Mouse (Mus musculus) midbrain, embryonic 10.5 days (tissue): ENCODE results near the gene Pllp. TPM values are rescaled to one million over a fixed set of nuclear protein-coding genes. Genes with fewer than 3 reads are reported as not detected.

Source experiments
- DNase-seq: peaks from one replicate; pipeline ENCODE4 v3.0.0-alpha.2; 2017; ENCODE audit warnings: low spot score
- H3K27ac ChIP-seq: fragments of 300-500 bp; sonication (generic); replicated peaks from 2 replicates; pipeline ENCODE4 v1.5.1; 2016; ENCODE audit warnings: mild to moderate bottlenecking
- H3K27me3 ChIP-seq: fragments of 300-500 bp; sonication (generic); 2 replicates; pipeline ENCODE4 v1.6.1; 2016; ENCODE audit warnings: low read depth, mild to moderate bottlenecking; ENCODE audit not compliant: poor library complexity, severe bottlenecking
- H3K36me3 ChIP-seq: fragments of 300-500 bp; sonication (generic); 2 replicates; pipeline ENCODE4 v1.6.1; 2016; ENCODE audit warnings: mild to moderate bottlenecking, moderate library complexity
- H3K4me1 ChIP-seq: fragments of 300-500 bp; sonication (generic); 2 replicates; pipeline ENCODE4 v1.6.1; 2016
- H3K4me3 ChIP-seq: fragments of 300-500 bp; sonication (generic); 2 replicates; pipeline ENCODE4 v1.5.1; 2016; ENCODE audit warnings: mild to moderate bottlenecking, moderate library complexity
- H3K9me3 ChIP-seq: fragments of 300-500 bp; sonication (generic); replicated peaks from 2 replicates; pipeline ENCODE4 v1.6.1; 2016; ENCODE audit warnings: mild to moderate bottlenecking
- WGBS: fragments of 180-500 bp; shearing (Covaris S2); methylation state at CpG from one replicate; pipeline ENCODE4 v1.1.7; 2016; 5-methylcytosine and 5-hydroxymethylcytosine counted together
- polyA plus RNA-seq: library from polyadenylated mRNA; unstranded; fragments of >200 nt; fragmentation: Nextera tagmentation; extraction: Ambion mirVana; gene quantifications from 2 replicates; pipeline ENCODE4 v1.2.1, GENCODE M21; 2016

Pllp gene
- 0.34 and 0.36 TPM in 2 replicates for polyA plus RNA-seq

DNA sequence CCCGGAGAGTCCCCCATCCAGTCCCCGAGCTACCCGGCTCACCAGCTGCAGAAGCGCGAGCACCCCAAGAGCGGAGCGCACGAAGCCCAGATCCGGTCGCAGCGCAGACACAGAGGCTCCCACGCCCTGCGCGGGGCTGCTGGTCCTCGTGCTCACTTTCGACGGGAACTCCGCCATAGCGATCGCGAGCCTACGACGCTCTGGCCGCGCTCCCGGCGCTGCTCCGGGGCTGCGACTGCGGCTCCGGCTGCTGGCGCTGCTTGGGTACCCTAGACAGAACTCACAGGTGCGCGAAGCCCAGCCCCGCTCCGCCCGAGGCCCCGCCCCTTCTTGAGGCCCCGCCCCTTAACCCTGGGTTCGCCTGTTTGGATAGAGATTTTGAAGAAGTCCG is at the start of gene Pllp:
TSS of gene Pllp (minus strand) at position 285 of the 391 bp plus-strand sequence.
- peak within 1 kb of the TSS; percentile 57 for H3K4me3 ChIP-seq
- H3K27ac ChIP-seq = peak within 1 kb of the TSS; percentile 46; the same call in 1 of the 2 replicates
- WGBS = under 1% methylated on average over 41 of the region's 41 CpGs
- H3K4me1 ChIP-seq = peaks cover 25% of the 10 kb centered on the region
- peaks cover 78% of the 10 kb centered on the region for H3K27me3 ChIP-seq
- peak; percentile 47 for DNase-seq
- H3K9me3 ChIP-seq = no peaks in the 10 kb centered on the region
- no peaks in the 10 kb centered on the region for H3K36me3 ChIP-seq

DNA sequence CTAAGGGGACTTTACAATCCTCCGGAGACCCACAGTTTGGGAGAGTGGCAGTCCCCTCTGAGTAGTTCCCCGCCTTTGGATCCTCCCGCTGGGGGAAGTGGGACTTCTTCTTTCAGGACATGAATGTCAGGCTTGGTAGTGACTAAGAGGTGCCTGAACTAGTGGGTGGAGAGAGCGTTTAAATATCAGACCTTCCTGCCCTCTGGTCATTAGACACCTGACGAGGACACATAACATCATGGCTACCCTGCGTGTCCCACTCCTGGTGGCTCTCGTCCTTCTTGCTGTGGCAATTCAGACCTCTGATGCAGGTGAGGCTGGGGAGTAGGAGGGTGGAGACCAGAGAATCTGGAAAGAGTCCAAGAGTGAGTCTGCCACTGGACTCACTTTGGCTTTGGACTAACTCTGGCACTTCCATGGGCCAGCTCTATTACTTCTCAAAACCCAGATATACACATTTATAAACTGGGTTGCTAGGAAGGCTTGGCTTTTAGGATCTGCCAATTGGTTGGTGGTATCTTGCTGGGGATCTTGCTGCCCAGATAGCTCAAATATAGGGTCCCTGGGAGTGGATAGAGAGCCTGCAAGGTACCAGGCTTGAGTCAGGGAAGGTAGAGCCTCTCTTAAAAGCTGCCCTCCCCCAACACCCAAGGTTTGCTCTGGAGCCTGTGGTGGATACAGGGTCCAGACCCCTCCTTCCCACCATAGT is 49.6 kb upstream of the Pllp start, which contains the start of gene Ccl22:
TSS of gene Ccl22 (plus strand) at position 115 of the 709 bp plus-strand sequence.
- Histone ChIP-seq H3K27ac (no peak within 1 kb of the TSS), H3K4me3 (no peak within 1 kb of the TSS), H3K36me3 (no peaks in the 10 kb centered on the region), H3K4me1 (no peaks in the 10 kb centered on the region), H3K9me3 (no peaks in the 10 kb centered on the region), H3K27me3 (no peaks in the 10 kb centered on the region)
- DNase-seq = no peak
- 93% methylated on average over 7 of the region's 7 CpGs for WGBS

DNA sequence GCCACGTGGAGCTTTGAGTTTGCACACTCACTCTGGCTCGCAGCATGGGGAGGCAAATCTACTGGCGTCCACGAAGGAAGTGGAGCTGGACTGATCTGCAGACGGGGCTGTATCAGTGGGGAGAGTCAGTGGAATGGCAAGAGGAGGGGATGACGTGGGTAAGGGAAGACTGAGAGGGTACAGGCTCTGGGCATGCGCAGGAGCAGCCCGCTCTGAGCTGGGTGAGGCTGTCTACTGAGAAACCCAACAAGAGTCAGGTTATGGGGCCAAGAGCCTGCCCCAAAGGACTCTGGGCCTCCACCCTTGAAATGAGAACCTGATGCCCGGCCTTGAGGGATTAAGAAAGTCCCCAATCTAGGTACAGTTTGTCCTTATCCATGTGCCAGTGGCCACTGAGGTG is 48.9 kb upstream of the Pllp start:
- Histone ChIP-seq H3K4me1 (no peaks in the 10 kb centered on the region), H3K9me3 (no peaks in the 10 kb centered on the region), H3K4me3 (no peak overlapping the region), H3K36me3 (no peaks in the 10 kb centered on the region), H3K27me3 (no peaks in the 10 kb centered on the region), H3K27ac (no peak overlapping the region)
- WGBS = 80% methylated on average over 9 of the region's 9 CpGs
- DNase-seq = no peak

DNA sequence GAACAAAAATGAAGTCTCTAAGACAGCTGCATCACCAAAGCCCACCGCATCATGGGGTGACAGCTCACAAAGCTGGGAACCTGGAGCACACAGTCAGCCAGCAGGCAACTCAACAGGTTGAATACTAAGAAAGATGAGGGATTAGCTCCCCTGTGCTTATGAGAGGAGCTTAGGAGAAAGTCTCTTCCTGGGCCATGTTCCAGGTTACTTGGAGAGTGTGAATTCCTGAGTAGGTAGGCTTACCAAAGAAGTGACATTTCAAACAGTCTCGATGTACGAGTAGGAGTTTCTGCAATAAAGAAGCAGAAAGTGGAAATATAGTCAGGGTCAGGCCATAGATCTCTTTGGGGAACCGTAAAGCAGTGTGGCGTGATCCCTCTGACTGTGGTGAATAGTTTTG is 48.4 kb upstream of the Pllp start:
- WGBS = 90% methylated on average over 5 of the region's 5 CpGs
- H3K9me3 ChIP-seq = no peaks in the 10 kb centered on the region
- H3K27me3 ChIP-seq = no peaks in the 10 kb centered on the region

DNA sequence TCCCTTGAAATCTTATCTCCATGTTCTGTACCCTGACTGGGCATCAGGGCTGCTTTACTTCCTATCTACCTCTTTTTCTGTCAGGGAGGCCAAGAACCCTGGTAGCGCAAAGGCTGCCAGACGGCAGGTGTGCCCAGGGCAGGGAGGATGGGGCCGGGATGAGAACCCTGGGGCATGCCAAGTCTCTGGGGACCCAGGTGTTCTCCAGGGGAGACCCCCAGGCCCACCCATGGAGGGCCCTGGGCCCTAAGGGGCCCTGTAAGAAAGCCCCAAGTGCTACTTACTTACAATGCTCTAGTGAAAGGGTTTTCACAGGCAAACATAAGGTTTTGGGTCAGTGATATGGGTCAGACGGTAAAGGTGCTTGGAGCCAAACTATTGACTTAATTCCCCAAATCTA is 45.6 kb upstream of the Pllp start:
- Histone ChIP-seq H3K36me3 (no peaks in the 10 kb centered on the region), H3K9me3 (no peaks in the 10 kb centered on the region), H3K4me1 (no peaks in the 10 kb centered on the region), H3K27ac (no peak overlapping the region), H3K4me3 (no peak overlapping the region), H3K27me3 (no peaks in the 10 kb centered on the region)
- WGBS = 89% methylated on average over 4 of the region's 4 CpGs
- DNase-seq = no peak

More for the DNA sequence above, 48.4 kb upstream of the Pllp start:
- Histone ChIP-seq H3K4me1 (no peaks in the 10 kb centered on the region), H3K27ac (no peak overlapping the region), H3K4me3 (no peak overlapping the region), H3K36me3 (no peaks in the 10 kb centered on the region)
- DNase-seq = no peak

DNA sequence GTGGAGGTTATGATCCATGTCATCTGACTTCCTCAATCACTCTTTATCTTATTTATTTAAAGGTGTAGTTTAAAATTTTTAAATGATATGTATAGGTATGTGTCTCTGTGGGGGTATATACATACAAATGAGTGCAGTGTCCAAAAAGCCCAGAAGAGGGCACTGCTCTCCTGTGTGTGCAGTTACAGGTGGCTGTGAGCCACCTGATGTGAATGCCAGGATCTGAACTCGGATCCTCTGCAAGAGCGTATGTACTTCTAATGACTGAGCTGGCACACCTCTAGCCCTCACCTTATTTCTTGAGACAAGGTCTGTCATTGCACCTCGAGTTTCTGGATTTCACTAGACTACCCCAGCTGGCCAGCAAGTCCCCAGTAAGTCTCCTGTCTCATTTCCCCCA is 44.5 kb upstream of the Pllp start:
- H3K4me1 ChIP-seq = no peaks in the 10 kb centered on the region
- no peaks in the 10 kb centered on the region for H3K36me3 ChIP-seq
- H3K4me3 ChIP-seq = no peak overlapping the region
- no peaks in the 10 kb centered on the region for H3K9me3 ChIP-seq
- DNase-seq = no peak
- no peaks in the 10 kb centered on the region for H3K27me3 ChIP-seq
- 85% methylated on average over 3 of the region's 3 CpGs for WGBS
- no peak overlapping the region for H3K27ac ChIP-seq

DNA sequence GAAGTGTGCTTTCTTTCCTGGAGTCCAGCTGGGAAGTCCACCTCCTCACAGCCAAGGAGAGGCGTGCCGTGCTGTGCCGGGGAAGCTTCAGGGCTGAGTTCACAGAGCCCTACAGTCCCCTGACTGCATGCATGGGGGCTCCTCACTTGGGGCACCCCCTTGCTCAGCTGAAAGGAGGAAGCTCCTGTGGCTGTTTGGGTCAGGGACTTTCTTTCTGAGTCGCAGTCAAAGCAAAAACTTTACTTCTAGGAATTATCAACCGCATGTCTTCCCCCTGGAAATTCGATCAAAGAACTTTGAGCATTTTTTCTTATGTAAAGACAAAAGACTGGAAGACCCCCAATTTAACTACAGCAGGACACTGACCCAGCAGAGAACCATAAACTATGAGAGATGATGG is 43.8 kb upstream of the Pllp start:
- WGBS = 90% methylated on average over 6 of the region's 6 CpGs
- Histone ChIP-seq H3K4me3 (no peak overlapping the region), H3K27me3 (no peaks in the 10 kb centered on the region), H3K27ac (no peak overlapping the region), H3K36me3 (no peaks in the 10 kb centered on the region), H3K4me1 (no peaks in the 10 kb centered on the region), H3K9me3 (no peaks in the 10 kb centered on the region)
- no peak for DNase-seq

DNA sequence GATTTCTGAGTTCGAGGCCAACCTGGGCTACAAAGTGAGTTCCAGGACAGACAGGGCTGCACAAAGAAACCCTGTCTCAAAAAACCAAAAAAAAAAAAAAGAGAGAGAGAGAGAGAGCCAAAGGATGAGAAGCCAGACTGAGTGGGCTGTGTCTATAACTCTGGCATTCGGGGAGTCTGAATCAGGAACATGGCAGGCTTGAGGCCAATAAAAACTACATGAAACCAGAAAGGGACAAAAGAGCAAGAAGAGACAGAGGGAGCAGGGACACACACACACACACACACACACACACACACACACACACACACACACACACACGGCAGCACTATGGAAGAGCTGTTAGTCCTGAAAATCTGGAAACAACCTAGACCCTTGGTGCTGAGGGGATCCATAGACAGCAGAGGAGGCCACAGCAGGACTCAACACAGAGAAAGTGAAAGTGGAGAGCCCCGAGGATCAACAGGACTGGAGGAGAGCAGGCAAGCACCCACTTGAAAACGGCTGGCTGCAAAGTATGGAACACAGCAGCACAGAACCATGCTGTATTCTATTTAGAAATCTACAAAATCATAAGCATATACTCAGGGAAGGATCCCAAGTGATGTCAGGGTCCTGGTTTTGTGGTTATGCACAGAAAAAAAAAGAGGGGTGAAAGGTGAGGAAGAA is 39.5 kb upstream of the Pllp start:
- H3K36me3 ChIP-seq = no peaks in the 10 kb centered on the region
- no peak overlapping the region for H3K4me3 ChIP-seq
- DNase-seq = no peak
- no peaks in the 10 kb centered on the region for H3K27me3 ChIP-seq
- 0 out of 2 replicates have a peak overlapping the region, but pooled peaks have one; percentile 4 for H3K27ac ChIP-seq
- WGBS = 88% methylated on average over 5 of the region's 5 CpGs
- no peaks in the 10 kb centered on the region for H3K9me3 ChIP-seq
- H3K4me1 ChIP-seq = no peaks in the 10 kb centered on the region

DNA sequence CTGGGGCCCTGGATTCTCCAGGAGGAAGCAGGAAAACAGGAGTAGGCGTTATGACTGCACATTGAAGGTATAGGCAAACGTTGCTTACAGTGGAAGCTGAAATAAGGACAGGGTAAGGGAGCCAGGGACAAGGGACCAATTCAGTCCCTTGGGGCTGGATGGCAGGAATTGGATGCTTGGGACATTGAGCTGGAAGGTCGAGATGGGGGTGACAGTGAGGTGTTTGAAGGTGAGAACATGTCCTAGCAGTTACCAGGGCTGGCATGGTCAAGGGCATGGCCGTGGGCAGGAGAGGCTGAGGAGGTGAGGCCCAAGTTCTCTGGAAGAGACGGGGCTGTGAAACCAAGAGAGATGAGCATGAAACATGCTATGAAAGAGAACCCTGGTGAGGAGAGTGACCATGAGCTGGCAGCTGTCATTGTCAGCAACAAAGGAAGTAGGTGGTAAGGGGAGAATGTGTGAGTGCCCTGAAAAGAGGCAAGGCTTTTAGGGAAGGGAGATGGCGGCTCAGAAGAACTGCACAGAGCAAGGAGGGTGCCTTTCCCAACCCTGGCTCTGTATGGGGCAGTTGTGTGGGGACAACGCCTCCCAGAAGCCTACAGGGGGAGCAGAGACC is 38.8 kb upstream of the Pllp start:
- H3K27me3 ChIP-seq = no peaks in the 10 kb centered on the region
- DNase-seq = no peak
- H3K27ac ChIP-seq = 0 out of 2 replicates have a peak overlapping the region, but pooled peaks have one; percentile 18
- no peaks in the 10 kb centered on the region for H3K4me1 ChIP-seq
- WGBS = 79% methylated on average over 7 of the region's 7 CpGs
- no peaks in the 10 kb centered on the region for H3K36me3 ChIP-seq
- H3K4me3 ChIP-seq = no peak overlapping the region
- H3K9me3 ChIP-seq = no peaks in the 10 kb centered on the region

DNA sequence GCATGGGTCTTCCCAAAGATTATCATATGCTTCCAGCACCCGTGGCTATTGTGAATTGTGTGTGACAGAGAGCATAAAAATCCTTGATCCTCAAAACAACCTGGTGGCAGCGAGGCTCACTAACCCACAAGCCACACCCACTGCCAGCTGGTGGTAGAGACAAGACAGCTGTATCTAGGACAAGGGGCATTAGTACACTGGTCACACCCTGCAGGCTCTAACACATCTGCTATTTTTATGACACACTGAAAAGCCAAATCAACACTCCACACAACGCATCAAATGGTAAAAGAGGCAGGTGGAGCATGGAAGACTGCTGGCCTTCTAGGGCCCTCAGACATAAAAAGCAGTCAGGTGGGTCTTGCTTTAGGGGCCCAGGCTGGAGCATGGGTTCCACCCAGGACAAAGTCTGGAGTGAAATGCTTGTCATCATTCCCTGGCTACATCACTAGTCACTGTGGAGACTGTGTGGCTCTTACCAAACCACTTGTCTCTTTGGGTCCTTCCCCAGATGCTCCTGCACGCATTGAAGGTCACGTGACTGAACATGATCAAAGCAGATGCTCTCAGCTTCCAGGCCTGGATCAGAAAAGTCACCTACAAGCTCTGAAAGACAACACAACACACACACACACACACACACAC is 37.9 kb upstream of the Pllp start:
- WGBS = 78% methylated on average over 5 of the region's 5 CpGs
- Histone ChIP-seq H3K4me1 (no peaks in the 10 kb centered on the region), H3K4me3 (no peak overlapping the region), H3K9me3 (no peaks in the 10 kb centered on the region), H3K36me3 (no peaks in the 10 kb centered on the region), H3K27ac (no peak overlapping the region), H3K27me3 (no peaks in the 10 kb centered on the region)
- DNase-seq = no peak

DNA sequence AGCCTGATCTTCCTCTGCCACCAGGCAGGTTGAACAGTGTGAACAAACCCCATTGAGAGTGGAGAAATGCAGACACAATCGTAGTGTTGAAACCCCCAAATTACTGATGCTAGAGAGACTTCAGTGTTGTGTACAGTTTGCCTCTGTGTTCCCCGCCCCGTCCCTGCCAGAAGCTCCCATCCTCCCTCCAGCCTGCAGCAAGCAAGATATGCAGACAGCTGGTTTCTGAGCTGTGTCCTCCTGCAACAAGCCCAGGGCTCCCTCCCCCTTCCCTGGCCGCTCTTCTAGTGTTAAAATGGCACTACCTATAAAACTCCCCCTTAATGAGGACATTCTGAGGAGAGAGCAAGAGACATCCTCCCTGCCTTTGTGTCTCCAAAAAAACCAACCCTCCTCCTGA is 33.2 kb upstream of the Pllp start:
- Histone ChIP-seq H3K9me3 (no peaks in the 10 kb centered on the region), H3K4me1 (no peaks in the 10 kb centered on the region), H3K27ac (no peak overlapping the region), H3K27me3 (no peaks in the 10 kb centered on the region), H3K36me3 (no peaks in the 10 kb centered on the region), H3K4me3 (no peak overlapping the region)
- WGBS = 79% methylated on average over 4 of the region's 4 CpGs
- no peak for DNase-seq

DNA sequence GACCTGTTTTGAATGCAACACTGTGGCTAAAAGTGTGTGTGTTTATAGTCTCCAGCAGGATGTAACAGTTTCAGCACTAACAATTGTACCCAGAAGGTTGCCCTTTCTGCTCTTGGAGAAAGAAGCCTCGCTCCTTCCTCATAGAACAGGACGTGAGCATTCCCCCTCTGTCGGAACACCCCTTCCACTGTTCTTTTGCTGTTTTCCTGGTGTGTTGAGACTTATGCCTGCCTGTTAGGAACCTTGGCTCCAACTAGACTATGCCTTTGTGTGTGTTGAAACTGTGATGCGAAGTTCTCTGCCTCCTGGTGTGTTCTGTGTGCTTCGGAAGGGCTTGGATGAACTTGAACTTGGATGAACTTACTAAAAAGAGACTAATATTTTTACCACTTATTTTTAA is 29.9 kb upstream of the Pllp start:
- no peak overlapping the region for H3K4me3 ChIP-seq
- H3K27me3 ChIP-seq = no peaks in the 10 kb centered on the region
- no peak for DNase-seq
- 93% methylated on average over 5 of the region's 5 CpGs for WGBS
- no peaks in the 10 kb centered on the region for H3K36me3 ChIP-seq
- no peaks in the 10 kb centered on the region for H3K9me3 ChIP-seq
- no peak overlapping the region for H3K27ac ChIP-seq
- H3K4me1 ChIP-seq = no peaks in the 10 kb centered on the region
